Mouse (Mus musculus): ENCODE measurements at regions not wholly inside any gene's neighbourhood (a gene's known extent, or its start where the extent isn't known, plus 50 kb on each side); places are given as distances from the start of the nearest gene placed in this dataset.
A peak's percentile ranks its signal among the peaks of the same experiment; 100 is the strongest.

- DNase-seq (ENCODE audit: extremely low spot score in 1 of 2, low spot score in 2 of 2) = no peak
- intact Hi-C loops (cut with DNase I) = no loop called here
Measured at GRCm38 (mm10) chr11:42754481-42755272, 280.9 kb upstream of the Gm9972 start.

GRCm38 (mm10) chr11:42755415-42755814, 280.1 kb upstream of the Gm9972 start:
- intact Hi-C loops (cut with DNase I) = no loop called here
- DNase-seq (ENCODE audit: extremely low spot score in 1 of 2, low spot score in 2 of 2) = no peak

GRCm38 (mm10) chr11:42765213-42765612, 270.3 kb upstream of the Gm9972 start:
- intact Hi-C loops (cut with DNase I) = no loop called here
- DNase-seq (ENCODE audit: extremely low spot score in 1 of 2, low spot score in 2 of 2) = no peak

- intact Hi-C loops (cut with DNase I) = no loop called here
- peak in 1 of 2 experiments; percentile 30 for DNase-seq (ENCODE audit: extremely low spot score in 1 of 2, low spot score in 2 of 2)
Measured at GRCm38 (mm10) chr11:42775074-42775676, 260.4 kb upstream of the Gm9972 start.

GRCm38 (mm10) chr11:42811487-42811886, 224.1 kb upstream of the Gm9972 start:
- DNase-seq (ENCODE audit: extremely low spot score in 1 of 2, low spot score in 2 of 2) = no peak
- intact Hi-C loops (cut with DNase I) = no loop called here

- no peak for DNase-seq (ENCODE audit: extremely low spot score in 1 of 2, low spot score in 2 of 2)
- intact Hi-C loops (cut with DNase I) = no loop called here
Measured at GRCm38 (mm10) chr11:42815753-42816152, 219.8 kb upstream of the Gm9972 start.

- intact Hi-C loops (cut with DNase I) = no loop called here
- DNase-seq (ENCODE audit: extremely low spot score in 1 of 2, low spot score in 2 of 2) = no peak
Measured at GRCm38 (mm10) chr11:42822835-42823234, 212.7 kb upstream of the Gm9972 start.

GRCm38 (mm10) chr11:42845795-42846194, 189.8 kb upstream of the Gm9972 start:
- intact Hi-C loops (cut with DNase I) = no loop called here
- no peak for DNase-seq (ENCODE audit: extremely low spot score in 1 of 2, low spot score in 2 of 2)

GRCm38 (mm10) chr11:42854411-42854810, 181.1 kb upstream of the Gm9972 start:
- DNase-seq (ENCODE audit: extremely low spot score in 1 of 2, low spot score in 2 of 2) = no peak
- intact Hi-C loops (cut with DNase I) = no loop called here

GRCm38 (mm10) chr11:42857687-42858086, 177.9 kb upstream of the Gm9972 start:
- peak in 1 of 2 experiments; percentile 1 for DNase-seq (ENCODE audit: extremely low spot score in 1 of 2, low spot score in 2 of 2)
- intact Hi-C loops (cut with DNase I) = no loop called here

- intact Hi-C loops (cut with DNase I) = no loop called here
- no peak for DNase-seq (ENCODE audit: extremely low spot score in 1 of 2, low spot score in 2 of 2)
Measured at GRCm38 (mm10) chr11:42874056-42874455, 161.5 kb upstream of the Gm9972 start.

- DNase-seq (ENCODE audit: extremely low spot score in 1 of 2, low spot score in 2 of 2) = no peak
- intact Hi-C loops (cut with DNase I) = no loop called here
Measured at GRCm38 (mm10) chr11:42900024-42900423, 135.5 kb upstream of the Gm9972 start.

GRCm38 (mm10) chr11:42903459-42904012, 132.0 kb upstream of the Gm9972 start:
- intact Hi-C loops (cut with DNase I) = no loop called here
- no peak for DNase-seq (ENCODE audit: extremely low spot score in 1 of 2, low spot score in 2 of 2)

- intact Hi-C loops (cut with DNase I) = no loop called here
- DNase-seq (ENCODE audit: extremely low spot score in 1 of 2, low spot score in 2 of 2) = no peak
Measured at GRCm38 (mm10) chr11:42905561-42905960, 130.0 kb upstream of the Gm9972 start.

- no peak for DNase-seq (ENCODE audit: extremely low spot score in 1 of 2, low spot score in 2 of 2)
- intact Hi-C loops (cut with DNase I) = no loop called here
Measured at GRCm38 (mm10) chr11:42906020-42906419, 129.5 kb upstream of the Gm9972 start.

- DNase-seq (ENCODE audit: extremely low spot score in 1 of 2, low spot score in 2 of 2) = no peak
- intact Hi-C loops (cut with DNase I) = no loop called here
Measured at GRCm38 (mm10) chr11:42916421-42917181, 118.9 kb upstream of the Gm9972 start.

GRCm38 (mm10) chr11:42919221-42919620, 116.3 kb upstream of the Gm9972 start:
- no peak for DNase-seq (ENCODE audit: extremely low spot score in 1 of 2, low spot score in 2 of 2)
- intact Hi-C loops (cut with DNase I) = no loop called here

GRCm38 (mm10) chr11:42927156-42927555, 108.4 kb upstream of the Gm9972 start:
- DNase-seq (ENCODE audit: extremely low spot score in 1 of 2, low spot score in 2 of 2) = peak; percentile 40 to 76
- intact Hi-C loops (cut with DNase I) = no loop called here

GRCm38 (mm10) chr11:42928916-42929315, 106.6 kb upstream of the Gm9972 start:
- DNase-seq (ENCODE audit: extremely low spot score in 1 of 2, low spot score in 2 of 2) = no peak
- intact Hi-C loops (cut with DNase I) = no loop called here
